Mouse (Mus musculus): ENCODE results near the gene Gal3st2b.
"Not testable (repeated sequence)": the region's sequence is repeated elsewhere in the genome, so short reads cannot be mapped to it uniquely, and the experiment has no call there.

The Gal3st2b gene

DNA sequence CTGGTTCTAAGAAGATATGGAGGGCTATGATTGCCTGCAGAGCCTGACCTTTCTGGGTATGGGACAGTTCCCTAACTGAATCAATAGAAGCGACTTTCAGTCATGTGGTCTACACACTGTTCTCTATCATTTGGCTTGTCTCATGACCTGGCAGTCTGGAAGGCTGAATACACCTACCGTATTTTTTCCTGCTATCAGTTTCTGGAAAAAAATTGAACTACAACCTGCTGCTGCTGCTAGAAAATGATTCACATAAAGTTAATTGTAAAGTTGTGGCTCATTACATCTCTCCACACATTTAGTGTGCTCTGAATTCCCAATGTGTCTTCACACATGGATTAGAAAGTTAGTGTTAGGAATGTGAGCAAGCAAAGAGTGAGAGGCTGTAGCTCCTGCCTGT is at the start of gene Gal3st2b:
Gal3st2b (plus strand) TSS at position 301 of the 400 bp plus-strand sequence.
- DNase-seq = not testable (repeated sequence)

DNA sequence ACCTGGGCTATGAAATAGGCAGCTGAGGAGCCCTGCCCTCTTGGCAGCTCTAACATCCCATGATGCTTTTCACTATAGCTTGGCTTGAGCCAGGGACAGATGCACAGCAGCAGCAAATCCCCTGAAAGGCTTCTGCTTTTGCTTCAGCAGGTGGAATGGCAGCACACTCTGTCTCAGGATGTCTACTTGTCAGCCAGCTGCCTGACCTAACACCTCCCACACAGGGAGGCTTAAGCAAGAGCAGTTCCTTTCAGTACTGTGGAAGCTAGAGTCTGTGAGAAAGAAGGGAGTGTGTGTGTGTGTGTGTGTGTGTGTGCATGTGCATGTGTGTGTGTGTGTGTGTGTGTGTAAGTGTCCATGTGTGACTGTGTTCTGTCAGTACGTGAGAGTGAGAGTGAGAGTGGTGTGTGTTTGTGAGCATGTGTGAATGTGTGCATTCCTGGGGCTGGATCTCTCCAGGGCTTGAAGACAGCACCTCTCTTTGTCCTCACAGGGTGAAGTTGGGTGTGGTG is 46.5 kb upstream of the Gal3st2b start:
- not testable (repeated sequence) for DNase-seq

DNA sequence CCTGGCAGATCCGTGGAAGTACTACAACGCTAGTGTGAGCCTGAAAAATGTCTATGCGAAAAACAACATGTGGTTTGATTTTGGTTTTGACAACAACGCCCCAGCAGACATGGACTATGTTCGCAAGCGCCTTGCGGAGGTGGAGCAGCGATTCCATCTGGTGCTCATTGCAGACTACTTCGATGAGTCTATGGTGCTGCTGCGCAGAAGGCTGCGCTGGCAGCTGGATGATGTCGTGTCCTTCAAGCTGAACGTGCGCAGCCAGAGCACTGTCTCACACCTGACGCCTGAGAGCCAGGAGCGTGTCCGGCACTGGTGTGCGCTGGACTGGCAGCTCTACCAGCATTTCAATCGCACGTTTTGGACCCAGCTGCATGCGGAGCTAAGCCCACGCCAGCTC is 43.7 kb upstream of the Gal3st2b start:
- DNase-seq = not testable (repeated sequence)

DNA sequence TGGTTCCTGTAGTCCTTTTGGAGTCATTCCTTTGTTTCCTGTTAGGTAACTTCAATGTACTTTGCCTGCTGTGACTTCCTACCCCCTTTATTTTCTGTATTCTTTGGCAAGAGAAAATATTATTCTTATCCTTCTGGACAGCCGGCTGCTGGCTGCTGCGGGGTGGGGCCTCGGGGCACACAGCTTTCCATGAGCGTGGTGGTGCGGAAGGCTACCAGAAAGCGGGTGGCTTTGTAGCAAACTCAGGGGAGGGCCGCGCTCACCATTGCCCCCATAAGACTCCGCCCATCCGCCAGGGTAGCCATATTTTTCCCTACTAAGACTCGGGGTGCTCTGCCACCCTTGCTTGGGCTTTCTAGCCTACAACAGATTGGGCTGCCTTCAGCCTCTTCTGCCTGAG is 36.3 kb upstream of the Gal3st2b start:
- DNase-seq = not testable (repeated sequence)

DNA sequence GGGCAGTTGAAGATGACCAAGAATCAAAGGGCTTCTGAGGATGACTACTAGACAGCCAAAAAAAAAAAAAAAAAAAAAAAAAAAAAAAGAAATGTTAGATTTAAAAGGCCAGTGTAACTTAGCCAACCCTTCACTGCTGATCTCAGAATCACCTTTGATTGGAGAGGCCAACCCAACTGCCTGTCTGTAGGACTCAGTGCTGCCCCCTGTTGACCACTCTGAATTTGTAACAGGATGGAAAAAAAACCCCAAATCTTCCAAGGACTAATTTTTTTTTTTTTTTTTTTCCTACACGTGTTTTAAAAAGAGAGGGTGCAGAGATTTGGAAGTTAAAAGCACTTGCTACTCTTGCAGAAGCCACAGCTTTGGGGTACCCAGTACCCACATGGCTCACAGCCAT is 27.2 kb upstream of the Gal3st2b start:
- DNase-seq = not testable (repeated sequence)

DNA sequence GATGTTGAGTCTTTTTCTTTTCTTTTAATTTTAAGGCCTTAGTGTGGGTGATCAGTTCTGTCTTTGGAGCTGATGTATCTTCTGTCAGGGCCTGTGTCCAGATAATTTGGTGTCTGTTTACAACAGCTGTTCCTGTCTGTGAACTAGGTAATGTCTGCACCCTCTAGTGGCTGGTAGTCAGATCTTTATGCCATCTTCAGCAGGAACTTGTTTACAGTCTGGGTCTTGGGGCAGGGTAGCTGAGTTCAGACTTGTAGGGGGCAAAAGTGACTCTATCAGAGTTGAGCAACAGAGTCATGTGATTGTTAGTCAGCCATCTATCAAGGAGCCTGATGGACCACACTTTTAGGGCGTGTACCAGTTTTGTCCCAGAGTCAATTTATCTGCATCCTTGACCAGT is 20.7 kb upstream of the Gal3st2b start:
- not testable (repeated sequence) for DNase-seq

DNA sequence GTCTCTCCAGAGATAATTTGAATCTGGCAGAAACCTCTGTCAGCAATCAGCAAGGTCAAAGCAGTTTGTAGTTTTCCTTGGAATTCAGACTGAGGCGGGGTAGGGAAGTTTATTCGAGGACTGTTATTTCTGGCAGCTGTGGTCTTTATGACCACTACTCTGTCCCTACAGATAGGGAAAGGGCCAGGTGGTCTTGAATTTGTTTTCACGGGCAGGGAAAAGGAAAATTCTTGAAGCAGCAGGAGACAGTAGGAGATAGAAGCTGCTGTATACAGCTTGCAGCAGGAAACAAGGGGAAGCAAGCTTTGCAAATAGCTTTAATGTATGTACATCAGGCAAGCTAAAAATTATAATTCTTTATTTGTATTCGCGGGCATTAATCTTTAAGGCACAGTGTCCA is 16.8 kb upstream of the Gal3st2b start:
- not testable (repeated sequence) for DNase-seq

DNA sequence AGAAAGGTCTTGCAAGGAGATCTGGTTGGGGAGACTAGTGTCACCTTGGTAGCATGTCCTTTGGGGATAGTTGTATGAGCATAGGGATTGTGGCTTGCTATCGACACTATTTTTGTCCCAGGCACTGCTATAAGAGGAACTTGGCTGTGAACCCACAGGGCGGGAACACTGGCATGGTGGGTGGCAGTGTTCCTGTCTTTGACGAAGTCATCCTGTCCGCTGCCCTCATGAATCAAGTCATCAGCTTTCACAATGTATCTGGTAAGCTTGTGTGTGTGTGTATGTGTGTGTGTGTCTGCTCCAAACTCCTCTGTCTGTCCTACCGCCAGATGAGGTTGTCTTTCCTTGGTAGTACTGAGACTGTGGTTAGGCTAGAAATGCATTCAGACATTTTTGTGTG is 11.4 kb upstream of the Gal3st2b start:
- not testable (repeated sequence) for DNase-seq

DNA sequence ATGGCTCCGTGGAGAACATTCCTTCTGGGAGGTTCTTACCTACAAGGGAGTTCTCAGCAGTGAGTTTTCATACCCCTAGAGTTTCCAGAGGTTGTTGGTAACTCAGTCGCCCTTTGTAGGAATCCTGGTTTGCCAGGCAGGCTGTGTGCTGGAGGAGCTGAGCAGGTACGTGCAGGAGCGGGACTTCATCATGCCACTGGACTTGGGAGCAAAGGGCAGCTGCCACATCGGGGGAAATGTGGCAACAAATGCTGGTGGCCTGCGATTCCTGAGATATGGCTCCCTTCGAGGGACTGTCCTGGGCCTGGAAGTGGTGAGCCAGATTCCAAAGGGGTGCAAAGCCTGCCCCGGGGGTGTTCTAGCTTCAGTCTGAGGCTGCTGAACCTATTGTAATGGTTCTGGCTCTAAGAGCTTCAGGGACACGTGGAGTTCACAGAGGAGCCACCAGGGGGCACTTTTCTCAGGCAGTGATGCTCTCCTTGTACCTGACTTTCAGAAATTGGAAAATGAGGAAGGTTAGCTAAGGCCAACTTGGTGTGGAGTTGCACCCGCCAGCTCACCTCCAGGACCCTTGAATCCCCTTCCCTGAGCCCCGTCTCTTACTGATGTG is 9.0 kb upstream of the Gal3st2b start:
- DNase-seq = not testable (repeated sequence)

DNA sequence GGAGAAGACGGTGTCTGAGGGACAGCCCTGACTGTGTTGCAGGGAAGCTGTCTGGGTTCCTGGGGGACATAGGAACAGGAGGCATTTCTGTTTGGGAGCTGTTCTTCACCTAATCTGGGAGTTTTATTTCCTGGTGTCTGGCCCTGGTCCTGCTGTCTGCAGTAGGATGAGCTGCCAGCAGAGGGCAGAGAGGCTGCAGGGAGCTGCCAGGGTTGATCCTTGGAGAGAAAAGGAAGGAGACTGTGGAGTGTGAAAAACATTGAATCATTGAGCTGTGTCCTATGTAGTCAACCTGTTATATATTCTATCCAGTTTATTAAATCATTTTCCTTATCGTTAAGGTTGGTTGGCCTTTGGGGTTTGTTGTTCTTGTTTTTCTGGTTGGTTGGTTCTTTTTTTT is 6.2 kb upstream of the Gal3st2b start:
- not testable (repeated sequence) for DNase-seq

DNA sequence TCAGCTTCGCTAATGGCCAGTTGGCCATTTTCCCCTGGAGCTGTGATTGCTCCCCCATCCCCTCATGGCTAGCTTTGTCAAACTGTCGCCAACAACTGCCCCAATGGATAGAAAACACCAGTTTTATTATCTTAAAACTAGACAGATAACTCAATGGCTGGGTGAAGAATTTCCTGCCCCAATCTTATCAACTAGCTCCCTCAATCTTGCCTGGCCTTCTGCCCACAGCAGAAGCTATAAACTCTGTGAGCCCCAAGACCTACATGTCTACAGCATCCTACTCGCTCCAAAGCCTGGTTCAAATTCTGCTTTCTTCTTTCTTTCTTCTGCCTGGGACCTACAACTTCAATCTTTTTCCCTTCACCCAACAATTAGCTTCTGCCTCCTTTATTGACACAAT is 951 bp upstream of the Gal3st2b start:
- not testable (repeated sequence) for DNase-seq

DNA sequence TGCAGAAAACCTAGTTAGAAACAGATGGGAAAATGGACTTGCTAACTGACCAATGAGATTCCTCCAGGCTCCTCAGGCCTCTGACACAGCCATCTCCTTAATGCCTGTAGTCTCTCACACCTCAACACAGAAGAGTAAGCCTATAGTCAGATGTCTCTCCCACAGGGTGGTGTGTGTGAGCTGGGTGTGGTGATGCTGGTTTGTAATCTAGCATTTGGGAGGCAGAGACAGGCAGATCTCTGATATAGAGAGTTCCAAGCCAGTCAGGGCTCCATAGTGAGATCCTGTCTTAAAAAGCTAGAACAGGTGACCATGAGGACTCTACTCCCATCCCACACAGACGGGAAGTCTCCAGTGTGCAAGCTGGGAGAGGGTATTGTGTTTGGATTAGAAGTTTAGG is 664 bp downstream of the Gal3st2b start:
- DNase-seq = not testable (repeated sequence)

DNA sequence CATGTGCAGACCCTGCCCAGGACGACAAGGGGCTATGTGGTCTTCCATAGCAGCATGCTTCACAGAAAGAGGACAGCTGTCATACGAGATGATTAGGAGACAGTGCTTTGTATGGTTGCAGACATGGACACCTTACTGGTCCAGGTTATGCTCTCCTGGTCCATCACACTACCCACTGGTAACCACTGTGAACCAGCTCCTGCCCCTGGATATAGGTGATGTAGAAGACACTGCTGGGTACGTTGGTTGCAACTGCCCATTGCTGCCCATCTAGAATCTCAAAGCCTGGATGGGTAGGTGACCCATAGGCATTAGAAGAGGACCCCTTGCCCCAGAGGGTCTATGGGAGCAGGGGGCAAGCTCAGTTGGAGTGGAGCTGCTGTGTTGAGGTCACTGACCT is 1.2 kb downstream of the Gal3st2b start:
- DNase-seq = not testable (repeated sequence)

DNA sequence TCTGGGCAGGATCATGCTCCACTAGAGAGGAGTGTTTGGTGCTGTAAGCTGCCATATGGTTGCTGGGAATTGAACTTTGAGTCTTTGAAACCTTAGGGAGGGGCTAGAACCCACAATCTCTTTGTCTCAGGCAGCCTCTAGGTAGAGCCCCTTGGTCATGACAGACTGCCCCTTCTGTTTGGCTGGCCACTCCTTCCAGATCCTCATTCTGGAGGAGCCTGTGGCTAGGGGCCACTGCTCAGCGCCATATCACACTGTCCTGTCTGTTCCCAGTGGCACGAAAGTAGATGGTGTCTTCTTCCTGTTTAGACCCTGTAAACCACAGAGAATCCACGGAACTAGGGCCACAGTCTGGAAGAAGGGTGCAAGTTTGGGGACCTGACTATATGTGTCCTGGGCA is 4.5 kb downstream of the Gal3st2b start:
- not testable (repeated sequence) for DNase-seq

DNA sequence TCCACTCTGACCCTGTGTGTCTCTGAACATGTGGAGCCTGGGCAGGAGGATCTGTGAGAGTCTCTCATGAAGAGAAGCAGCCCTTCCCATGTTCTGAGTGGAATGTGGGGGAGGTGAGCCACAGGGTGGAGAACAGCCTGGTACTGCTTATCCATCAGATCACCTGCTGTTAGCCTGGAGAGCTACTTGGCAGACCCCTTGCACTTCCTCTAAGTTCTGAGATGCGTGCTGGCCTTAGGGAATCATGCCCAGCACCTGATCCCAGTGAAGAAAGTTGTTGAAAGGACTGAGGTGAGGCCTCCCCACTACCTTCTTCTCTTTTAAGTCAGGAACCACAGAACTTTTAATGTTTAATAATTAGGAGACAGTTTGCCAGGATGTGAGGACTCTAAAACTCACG is 5.0 kb downstream of the Gal3st2b start:
- not testable (repeated sequence) for DNase-seq

DNA sequence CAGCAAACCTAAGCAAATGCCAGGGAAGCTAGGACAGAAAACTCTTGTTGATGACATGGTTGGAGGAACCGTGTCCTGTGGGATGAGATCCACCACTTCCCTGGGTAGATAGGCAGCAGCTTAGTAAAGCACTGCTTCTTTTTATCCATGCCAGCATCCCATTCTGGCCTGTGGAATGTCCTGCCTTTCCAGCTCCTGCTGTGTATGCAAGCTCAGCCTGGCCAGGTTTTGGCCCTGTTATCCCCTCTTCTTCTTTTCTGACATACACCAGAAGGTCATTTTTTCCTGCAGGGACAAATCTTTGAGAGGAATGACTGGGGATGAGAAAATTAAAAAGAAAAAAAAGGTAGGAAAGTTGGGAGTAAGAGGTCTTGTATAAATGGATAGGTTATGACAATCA is 17.3 kb downstream of the Gal3st2b start:
- peak; percentile 22 for DNase-seq

DNA sequence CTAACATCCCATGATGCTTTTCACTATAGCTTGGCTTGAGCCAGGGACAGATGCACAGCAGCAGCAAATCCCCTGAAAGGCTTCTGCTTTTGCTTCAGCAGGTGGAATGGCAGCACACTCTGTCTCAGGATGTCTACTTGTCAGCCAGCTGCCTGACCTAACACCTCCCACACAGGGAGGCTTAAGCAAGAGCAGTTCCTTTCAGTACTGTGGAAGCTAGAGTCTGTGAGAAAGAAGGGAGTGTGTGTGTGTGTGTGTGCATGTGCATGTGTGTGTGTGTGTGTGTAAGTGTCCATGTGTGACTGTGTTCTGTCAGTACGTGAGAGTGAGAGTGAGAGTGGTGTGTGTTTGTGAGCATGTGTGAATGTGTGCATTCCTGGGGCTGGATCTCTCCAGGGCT is 19.7 kb downstream of the Gal3st2b start:
- not testable (repeated sequence) for DNase-seq

DNA sequence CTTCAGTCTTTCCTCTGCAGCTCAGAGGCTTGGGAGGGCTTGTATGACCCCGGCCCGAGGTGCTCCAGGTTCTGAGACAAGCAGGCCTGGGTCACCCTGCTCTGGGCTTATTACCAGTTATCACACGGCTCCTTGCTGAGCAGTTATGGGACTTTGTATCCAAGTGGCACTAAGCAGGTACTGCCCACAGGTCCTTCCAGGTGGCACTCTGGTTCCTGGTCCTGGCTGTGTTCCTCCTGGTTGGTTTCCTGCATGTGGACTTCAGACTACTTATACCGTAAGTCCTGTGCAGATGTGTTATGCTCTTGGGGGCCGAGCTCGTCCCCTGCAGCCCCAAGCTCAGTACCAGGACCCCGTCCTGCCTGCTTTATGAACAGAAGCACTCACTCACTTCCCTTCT is 20.3 kb downstream of the Gal3st2b start:
- not testable (repeated sequence) for DNase-seq

DNA sequence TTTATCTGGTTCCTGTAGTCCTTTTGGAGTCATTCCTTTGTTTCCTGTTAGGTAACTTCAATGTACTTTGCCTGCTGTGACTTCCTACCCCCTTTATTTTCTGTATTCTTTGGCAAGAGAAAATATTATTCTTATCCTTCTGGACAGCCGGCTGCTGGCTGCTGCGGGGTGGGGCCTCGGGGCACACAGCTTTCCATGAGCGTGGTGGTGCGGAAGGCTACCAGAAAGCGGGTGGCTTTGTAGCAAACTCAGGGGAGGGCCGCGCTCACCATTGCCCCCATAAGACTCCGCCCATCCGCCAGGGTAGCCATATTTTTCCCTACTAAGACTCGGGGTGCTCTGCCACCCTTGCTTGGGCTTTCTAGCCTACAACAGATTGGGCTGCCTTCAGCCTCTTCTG is 31.0 kb downstream of the Gal3st2b start:
- DNase-seq = not testable (repeated sequence)

DNA sequence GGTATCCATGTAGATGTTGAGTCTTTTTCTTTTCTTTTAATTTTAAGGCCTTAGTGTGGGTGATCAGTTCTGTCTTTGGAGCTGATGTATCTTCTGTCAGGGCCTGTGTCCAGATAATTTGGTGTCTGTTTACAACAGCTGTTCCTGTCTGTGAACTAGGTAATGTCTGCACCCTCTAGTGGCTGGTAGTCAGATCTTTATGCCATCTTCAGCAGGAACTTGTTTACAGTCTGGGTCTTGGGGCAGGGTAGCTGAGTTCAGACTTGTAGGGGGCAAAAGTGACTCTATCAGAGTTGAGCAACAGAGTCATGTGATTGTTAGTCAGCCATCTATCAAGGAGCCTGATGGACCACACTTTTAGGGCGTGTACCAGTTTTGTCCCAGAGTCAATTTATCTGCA is 48.4 kb downstream of the Gal3st2b start:
- DNase-seq = not testable (repeated sequence)

DNA sequence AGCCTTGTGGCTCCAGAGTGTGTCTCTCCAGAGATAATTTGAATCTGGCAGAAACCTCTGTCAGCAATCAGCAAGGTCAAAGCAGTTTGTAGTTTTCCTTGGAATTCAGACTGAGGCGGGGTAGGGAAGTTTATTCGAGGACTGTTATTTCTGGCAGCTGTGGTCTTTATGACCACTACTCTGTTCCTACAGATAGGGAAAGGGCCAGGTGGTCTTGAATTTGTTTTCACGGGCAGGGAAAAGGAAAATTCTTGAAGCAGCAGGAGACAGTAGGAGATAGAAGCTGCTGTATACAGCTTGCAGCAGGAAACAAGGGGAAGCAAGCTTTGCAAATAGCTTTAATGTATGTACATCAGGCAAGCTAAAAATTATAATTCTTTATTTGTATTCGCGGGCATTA is 52.3 kb downstream of the Gal3st2b start:
- DNase-seq = not testable (repeated sequence)

DNA sequence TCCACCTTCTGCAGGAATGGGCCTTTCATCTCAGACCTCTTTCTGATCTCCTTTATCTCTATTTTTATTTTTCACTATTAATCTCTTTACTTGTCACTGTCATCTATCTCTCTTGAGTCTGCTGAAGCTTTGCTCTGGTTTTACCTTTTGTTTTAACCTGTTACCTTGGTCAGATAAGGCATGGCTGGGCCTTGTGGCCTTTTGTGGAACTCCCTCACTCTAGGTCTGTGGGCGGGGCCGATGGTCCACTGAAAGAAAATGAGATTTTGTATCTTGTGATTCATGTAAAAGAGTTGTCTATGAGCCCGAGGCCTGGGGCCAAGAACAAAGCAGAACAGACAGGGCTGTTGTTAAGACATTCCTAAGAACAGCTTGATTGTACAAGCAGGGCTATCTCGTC is 52.7 kb downstream of the Gal3st2b start:
- not testable (repeated sequence) for DNase-seq

DNA sequence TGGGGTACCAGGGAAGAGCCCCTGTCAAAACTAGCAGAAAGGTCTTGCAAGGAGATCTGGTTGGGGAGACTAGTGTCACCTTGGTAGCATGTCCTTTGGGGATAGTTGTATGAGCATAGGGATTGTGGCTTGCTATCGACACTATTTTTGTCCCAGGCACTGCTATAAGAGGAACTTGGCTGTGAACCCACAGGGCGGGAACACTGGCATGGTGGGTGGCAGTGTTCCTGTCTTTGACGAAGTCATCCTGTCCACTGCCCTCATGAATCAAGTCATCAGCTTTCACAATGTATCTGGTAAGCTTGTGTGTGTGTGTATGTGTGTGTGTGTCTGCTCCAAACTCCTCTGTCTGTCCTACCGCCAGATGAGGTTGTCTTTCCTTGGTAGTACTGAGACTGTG is 57.7 kb downstream of the Gal3st2b start:
- not testable (repeated sequence) for DNase-seq

DNA sequence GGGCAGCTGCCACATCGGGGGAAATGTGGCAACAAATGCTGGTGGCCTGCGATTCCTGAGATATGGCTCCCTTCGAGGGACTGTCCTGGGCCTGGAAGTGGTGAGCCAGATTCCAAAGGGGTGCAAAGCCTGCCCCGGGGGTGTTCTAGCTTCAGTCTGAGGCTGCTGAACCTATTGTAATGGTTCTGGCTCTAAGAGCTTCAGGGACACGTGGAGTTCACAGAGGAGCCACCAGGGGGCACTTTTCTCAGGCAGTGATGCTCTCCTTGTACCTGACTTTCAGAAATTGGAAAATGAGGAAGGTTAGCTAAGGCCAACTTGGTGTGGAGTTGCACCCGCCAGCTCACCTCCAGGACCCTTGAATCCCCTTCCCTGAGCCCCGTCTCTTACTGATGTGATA is 60.2 kb downstream of the Gal3st2b start:
- DNase-seq = not testable (repeated sequence)

DNA sequence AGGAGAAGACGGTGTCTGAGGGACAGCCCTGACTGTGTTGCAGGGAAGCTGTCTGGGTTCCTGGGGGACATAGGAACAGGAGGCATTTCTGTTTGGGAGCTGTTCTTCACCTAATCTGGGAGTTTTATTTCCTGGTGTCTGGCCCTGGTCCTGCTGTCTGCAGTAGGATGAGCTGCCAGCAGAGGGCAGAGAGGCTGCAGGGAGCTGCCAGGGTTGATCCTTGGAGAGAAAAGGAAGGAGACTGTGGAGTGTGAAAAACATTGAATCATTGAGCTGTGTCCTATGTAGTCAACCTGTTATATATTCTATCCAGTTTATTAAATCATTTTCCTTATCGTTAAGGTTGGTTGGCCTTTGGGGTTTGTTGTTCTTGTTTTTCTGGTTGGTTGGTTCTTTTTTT is 62.8 kb downstream of the Gal3st2b start:
- not testable (repeated sequence) for DNase-seq
